Mouse (Mus musculus) liver, adult 2 months (tissue): ENCODE data around the gene Cryzl2. TPM values are rescaled to one million over a fixed set of nuclear protein-coding genes. Genes with fewer than 3 reads are reported as not detected.

Experiments
- DNase-seq: peaks from one replicate; pipeline ENCODE4 v3.0.0-alpha.2; 2011; ENCODE audit warnings: low read depth, low spot score; ENCODE audit errors: extremely low read depth
- H3K27ac ChIP-seq: fragments of 200-500 bp; replicated peaks from 2 replicates; pipeline ENCODE4 v1.5.1; 2012; ENCODE audit warnings: low read depth, mild to moderate bottlenecking, control low read depth, inconsistent platforms, low read length; ENCODE audit not compliant: insufficient read depth
- H3K27me3 ChIP-seq: fragments of 200-500 bp; 2 replicates; pipeline ENCODE4 v1.6.1; 2012; ENCODE audit warnings: mild to moderate bottlenecking, moderate library complexity, low read length, inconsistent platforms; ENCODE audit not compliant: control insufficient read depth, insufficient read depth
- H3K36me3 ChIP-seq: fragments of 200-500 bp; 2 replicates; pipeline ENCODE4 v1.6.1; 2012; ENCODE audit warnings: low read length, inconsistent platforms; ENCODE audit not compliant: control insufficient read depth, insufficient read depth
- H3K4me1 ChIP-seq: fragments of 200-500 bp; 2 replicates; pipeline ENCODE4 v1.6.1; 2011; ENCODE audit warnings: low read length; ENCODE audit not compliant: control insufficient read depth, insufficient read depth
- H3K4me3 ChIP-seq: fragments of 200-500 bp; 2 replicates; pipeline ENCODE4 v1.5.1; 2011; ENCODE audit warnings: low read depth, mild to moderate bottlenecking, control low read depth, low read length, moderate library complexity; ENCODE audit not compliant: insufficient read depth
- H3K79me2 ChIP-seq: fragments of 200-500 bp; 2 replicates; pipeline ENCODE4 v1.6.1; 2012; ENCODE audit warnings: inconsistent platforms, mild to moderate bottlenecking, low read length, moderate library complexity; ENCODE audit not compliant: control insufficient read depth, insufficient read depth
- H3K9ac ChIP-seq: fragments of 200-500 bp; 2 replicates; pipeline ENCODE4 v1.6.1; 2012; ENCODE audit warnings: low read depth, mild to moderate bottlenecking, control low read depth, inconsistent platforms, low read length
- CTCF ChIP-seq: fragments of 200-500 bp; IDR thresholded peaks from 2 replicates; pipeline ENCODE4 v1.5.1; 2011; ENCODE audit warnings: low read depth, low read length, control low read depth
- POLR2A ChIP-seq: fragments of 200-500 bp; IDR thresholded peaks from 2 replicates; pipeline ENCODE4 v1.6.1; 2011; ENCODE audit warnings: low read length, control low read depth; ENCODE audit not compliant: insufficient read depth; ENCODE audit errors: extremely low read depth
- WGBS: fragments of 180-500 bp; shearing (Covaris S2); methylation state at CpG from one replicate; pipeline ENCODE4 v1.1.7; 2018; 5-methylcytosine and 5-hydroxymethylcytosine counted together
- polyA plus RNA-seq: library from polyadenylated mRNA; depleted of rRNA; stranded (reverse); fragments of >200 nt; gene quantifications from 2 replicates; pipeline ENCODE4 v1.2.3, GENCODE M21; 2012
- total RNA-seq: library from RNA; depleted of rRNA; stranded (reverse); fragments of >200 nt; gene quantifications from 2 replicates; pipeline ENCODE4 v1.2.3, GENCODE M21; 2014

Gene Cryzl2
- total and polyA plus RNA-seq, 2 experiments = 22.7 to 31.0 TPM

DNA sequence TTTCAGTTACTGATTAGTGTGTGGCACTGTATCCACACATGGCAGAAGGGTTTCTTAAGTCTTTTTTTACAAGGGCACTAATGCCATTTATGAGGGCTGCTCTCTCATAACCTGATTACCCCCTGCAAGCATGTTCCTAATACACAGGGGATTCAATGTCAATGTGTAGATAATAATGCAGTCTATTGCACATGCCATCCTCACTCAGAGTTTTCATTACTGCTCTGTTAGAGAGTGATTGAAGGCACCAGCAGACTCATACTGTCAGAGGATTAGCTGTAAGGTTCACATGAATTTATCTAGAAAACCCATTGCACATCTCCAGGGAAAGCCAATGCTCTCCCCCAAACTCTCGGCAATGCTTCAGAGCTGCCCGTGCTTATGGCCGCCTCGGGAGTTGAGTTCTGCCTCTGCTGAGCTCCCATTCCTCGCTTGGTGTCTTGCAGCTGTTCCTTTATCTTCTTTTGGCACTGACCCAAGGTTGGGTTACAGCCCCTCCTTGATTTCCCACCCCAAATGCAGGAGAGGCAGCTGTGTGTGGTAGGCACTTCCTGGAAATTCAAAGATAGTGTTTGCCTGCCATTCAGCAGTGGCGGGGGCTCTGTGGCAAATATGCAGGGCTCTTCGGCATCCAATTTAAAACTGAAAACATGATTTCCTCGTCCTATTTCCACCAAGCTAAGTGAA lies 32.5 kb upstream of the Cryzl2 start:
- no peaks in the 10 kb centered on the region for H3K4me1 ChIP-seq
- 60% methylated on average over 8 of the region's 8 CpGs for WGBS

DNA sequence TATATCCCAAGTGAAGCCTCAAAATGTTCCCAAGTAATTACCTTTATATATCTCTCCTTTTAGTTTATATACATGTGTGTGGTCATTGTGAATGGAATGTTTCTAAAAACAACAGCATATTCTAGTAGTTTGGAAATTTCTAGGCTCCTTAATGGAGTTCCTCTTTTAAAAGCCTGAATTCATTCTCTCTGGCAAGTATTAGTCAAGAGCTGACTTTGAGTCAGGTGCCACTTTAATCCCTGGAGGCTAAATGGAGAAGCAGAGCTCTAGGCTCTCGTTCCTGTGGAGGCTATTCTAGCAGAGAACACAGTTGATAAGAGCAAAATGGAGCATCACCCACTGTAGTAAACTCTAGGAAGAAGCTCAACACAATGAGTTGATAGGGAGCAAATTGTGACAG lies 31.4 kb upstream of the Cryzl2 start:
- no peaks in the 10 kb centered on the region for H3K4me1 ChIP-seq
- no peaks in the 10 kb centered on the region for H3K79me2 ChIP-seq
- no peaks in the 10 kb centered on the region for H3K27me3 ChIP-seq
- WGBS = 58% methylated on average over 1 of the region's 1 CpGs
- H3K27ac ChIP-seq = no peak overlapping the region
- no peak for TF ChIP-seq CTCF
- no peak for TF ChIP-seq POLR2A
- no peak overlapping the region for H3K9ac ChIP-seq
- H3K4me3 ChIP-seq = no peak overlapping the region
- H3K36me3 ChIP-seq = no peaks in the 10 kb centered on the region
- no peak for DNase-seq

More for the DNA sequence above, 32.5 kb upstream of the Cryzl2 start:
- no peaks in the 10 kb centered on the region for H3K79me2 ChIP-seq
- TF ChIP-seq POLR2A = no peak
- no peak for TF ChIP-seq CTCF
- H3K9ac ChIP-seq = no peak overlapping the region
- no peak overlapping the region for H3K4me3 ChIP-seq
- H3K27me3 ChIP-seq = no peaks in the 10 kb centered on the region
- no peaks in the 10 kb centered on the region for H3K36me3 ChIP-seq
- no peak overlapping the region for H3K27ac ChIP-seq
- DNase-seq = no peak

DNA sequence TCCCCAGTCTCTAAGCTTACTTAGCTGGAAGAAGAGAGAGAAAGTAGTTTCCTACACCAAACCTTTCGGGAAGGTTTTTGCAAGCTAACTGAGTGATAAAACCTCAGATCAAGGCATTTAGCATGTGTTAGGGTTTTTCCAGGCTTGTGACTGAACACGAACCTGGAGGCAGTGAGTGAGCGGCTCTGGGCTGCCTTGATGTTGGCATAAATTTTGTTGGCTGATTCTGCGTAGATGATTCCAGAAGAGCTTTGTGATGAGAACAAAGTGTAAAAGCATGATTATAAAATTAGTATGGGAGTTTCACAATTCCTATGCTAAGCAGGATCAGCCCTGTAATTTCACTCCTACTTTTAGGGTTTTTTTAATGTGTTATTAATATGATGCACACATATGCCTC lies 30.8 kb upstream of the Cryzl2 start:
- H3K27me3 ChIP-seq = no peaks in the 10 kb centered on the region
- H3K9ac ChIP-seq = no peak overlapping the region
- H3K4me3 ChIP-seq = no peak overlapping the region
- TF ChIP-seq POLR2A (no peak), CTCF (no peak)
- WGBS = 97% methylated on average over 4 of the region's 4 CpGs
- H3K27ac ChIP-seq = no peak overlapping the region
- DNase-seq = no peak
- H3K36me3 ChIP-seq = no peaks in the 10 kb centered on the region
- H3K79me2 ChIP-seq = no peaks in the 10 kb centered on the region
- H3K4me1 ChIP-seq = no peaks in the 10 kb centered on the region

DNA sequence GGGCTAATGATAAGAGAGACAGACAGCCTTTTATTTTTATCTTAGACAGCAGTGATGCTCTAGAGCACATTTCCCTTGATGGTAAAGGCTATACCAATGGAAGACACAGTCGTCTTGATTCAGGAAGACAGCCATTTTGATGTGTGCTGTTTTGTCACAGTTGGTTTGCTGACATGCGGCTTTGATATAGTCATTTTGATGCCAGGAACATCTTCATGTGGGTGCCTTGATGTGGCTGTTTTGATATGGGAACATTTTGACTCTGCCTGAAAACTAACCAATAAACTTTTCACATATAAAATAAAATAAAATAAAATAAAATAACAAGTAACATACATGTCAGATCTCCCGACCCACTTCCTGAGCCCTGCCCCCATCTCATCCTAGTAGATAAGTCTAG lies 30.0 kb upstream of the Cryzl2 start:
- Histone ChIP-seq H3K4me1 (no peaks in the 10 kb centered on the region), H3K27me3 (no peaks in the 10 kb centered on the region), H3K4me3 (no peak overlapping the region), H3K79me2 (no peaks in the 10 kb centered on the region), H3K27ac (no peak overlapping the region), H3K36me3 (no peaks in the 10 kb centered on the region), H3K9ac (no peak overlapping the region)
- 86% methylated on average over 3 of the region's 3 CpGs for WGBS
- TF ChIP-seq CTCF (no peak), POLR2A (no peak)
- DNase-seq = no peak

DNA sequence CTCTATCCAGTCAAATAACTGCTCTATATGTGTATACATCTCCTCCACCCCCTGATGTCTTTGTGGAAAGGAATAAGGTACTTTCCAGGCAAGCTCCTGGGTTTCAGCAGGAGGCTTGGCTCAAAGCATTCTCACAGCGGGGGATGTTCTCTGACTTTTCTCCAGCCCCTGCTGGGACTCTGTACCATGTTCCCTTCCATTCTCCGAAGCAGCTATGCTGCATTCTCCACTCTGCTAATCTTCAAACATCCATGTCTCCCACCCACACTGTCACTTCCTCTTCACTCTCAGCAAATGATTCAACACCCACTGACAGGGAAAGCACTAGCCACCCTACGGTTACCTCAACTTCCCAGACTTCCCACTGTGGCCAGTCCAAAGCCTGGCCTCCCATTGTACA lies 25.1 kb upstream of the Cryzl2 start:
- Histone ChIP-seq H3K27me3 (no peaks in the 10 kb centered on the region), H3K79me2 (no peaks in the 10 kb centered on the region), H3K27ac (no peak overlapping the region), H3K4me1 (no peaks in the 10 kb centered on the region), H3K9ac (no peak overlapping the region), H3K4me3 (no peak overlapping the region), H3K36me3 (no peaks in the 10 kb centered on the region)
- WGBS = 78% methylated on average over 3 of the region's 3 CpGs
- TF ChIP-seq CTCF (no peak), POLR2A (no peak)
- DNase-seq = no peak

DNA sequence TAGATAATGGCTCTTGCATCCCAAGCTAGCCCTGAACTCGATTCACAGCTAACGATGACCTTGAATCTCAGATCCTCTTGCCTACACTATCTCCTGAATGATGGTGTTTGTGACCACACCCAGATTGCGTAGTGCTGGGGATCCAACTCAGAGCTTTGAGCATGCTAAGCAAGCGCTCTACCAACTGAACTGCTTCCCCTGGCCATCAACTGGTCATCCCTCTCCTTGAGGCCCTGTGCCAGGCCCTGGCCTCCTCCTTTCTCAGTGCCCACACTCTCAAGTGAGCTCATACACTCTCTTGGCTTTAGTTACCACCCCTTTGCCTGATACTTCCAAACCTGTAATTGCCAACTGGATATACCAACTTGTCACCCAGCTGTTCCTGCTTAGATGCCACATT lies 24.0 kb upstream of the Cryzl2 start:
- TF ChIP-seq CTCF (no peak), POLR2A (no peak)
- H3K36me3 ChIP-seq = no peaks in the 10 kb centered on the region
- H3K9ac ChIP-seq = no peak overlapping the region
- no peak for DNase-seq
- no peaks in the 10 kb centered on the region for H3K27me3 ChIP-seq
- WGBS = 91% methylated on average over 4 of the region's 4 CpGs
- no peaks in the 10 kb centered on the region for H3K4me1 ChIP-seq
- H3K4me3 ChIP-seq = no peak overlapping the region
- H3K79me2 ChIP-seq = no peaks in the 10 kb centered on the region
- H3K27ac ChIP-seq = no peak overlapping the region
